Mouse (Mus musculus) naive thymus-derived CD4-positive, alpha-beta T cell, adult 2 months (primary cell): ENCODE measurements around the gene Olfr724.
"Not testable (repeated sequence)": the region's sequence is repeated elsewhere in the genome, so short reads cannot be mapped to it uniquely, and the experiment has no call there.

Experiments used
- DNase-seq: peaks from one replicate; pipeline ENCODE4 v3.0.0-alpha.2; 2011; ENCODE audit warnings: low read depth

Gene Olfr724

GRCm38 (mm10) chr14:49963174-49963573 lies at the start of gene Olfr724:
TSS of gene Olfr724 (minus strand) at chr14:49963274.
- not testable (repeated sequence) for DNase-seq

- no peak for DNase-seq
These were observed 7.2 kb downstream of the Olfr724 start for GRCm38 (mm10) chr14:49955890-49956289.

GRCm38 (mm10) chr14:49931687-49932086 lies 31.4 kb downstream of the Olfr724 start, which contains the start of gene Olfr723:
TSS of gene Olfr723 (minus strand) at chr14:49931787.
- not testable (repeated sequence) for DNase-seq
